Mouse (Mus musculus): ENCODE data around the gene Ccdc167.

Gene Ccdc167

DNA sequence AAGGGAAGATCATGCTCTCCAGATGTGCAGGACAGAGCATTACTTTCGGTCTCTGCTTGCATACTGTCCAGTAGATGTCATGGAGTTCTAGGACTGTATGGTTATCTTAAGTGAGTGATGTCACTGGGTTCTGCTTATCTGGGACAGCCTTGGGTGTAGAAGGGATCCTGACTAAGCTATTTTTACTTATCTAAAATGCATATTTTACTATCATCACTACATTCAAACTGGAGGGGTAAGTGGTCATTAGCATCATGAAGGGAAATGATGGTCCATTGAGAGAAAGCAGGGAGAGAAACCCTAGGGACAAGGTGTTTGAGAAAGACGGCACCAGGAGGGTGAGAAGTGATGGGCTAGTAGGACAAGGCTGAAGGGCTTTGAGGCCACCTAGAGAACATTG lies 58.6 kb downstream of the Ccdc167 start:
- in situ Hi-C loops (cut with MboI; ENCODE audit: unreplicated experiment in 2 of 2) = no loop called here

DNA sequence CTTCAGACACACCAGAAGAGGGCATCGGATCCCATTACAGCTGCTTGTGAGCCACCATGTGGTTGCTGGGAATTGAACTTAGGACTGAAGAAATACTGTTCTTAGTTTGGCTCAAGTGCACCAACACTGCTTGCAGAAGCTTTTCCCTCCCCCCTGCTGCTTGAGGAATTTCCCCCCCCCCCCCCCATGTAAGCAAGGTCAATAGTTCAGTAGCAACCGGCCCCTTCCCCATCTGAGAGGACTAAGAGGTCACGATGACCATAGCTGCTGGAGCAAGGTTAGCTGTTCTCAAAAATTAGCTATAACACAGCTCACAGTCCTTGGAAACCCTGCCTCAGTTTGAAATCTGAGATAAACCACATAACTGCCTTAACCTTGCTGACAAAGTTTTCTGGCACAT lies 74.6 kb downstream of the Ccdc167 start:
- in situ Hi-C loops (cut with MboI; ENCODE audit: unreplicated experiment in 2 of 2) = loop anchor here in 1 of 2 experiments (25.0 kb wide), 1 partner anchor 120 kb away; no protein-coding TSS in a partner anchor

DNA sequence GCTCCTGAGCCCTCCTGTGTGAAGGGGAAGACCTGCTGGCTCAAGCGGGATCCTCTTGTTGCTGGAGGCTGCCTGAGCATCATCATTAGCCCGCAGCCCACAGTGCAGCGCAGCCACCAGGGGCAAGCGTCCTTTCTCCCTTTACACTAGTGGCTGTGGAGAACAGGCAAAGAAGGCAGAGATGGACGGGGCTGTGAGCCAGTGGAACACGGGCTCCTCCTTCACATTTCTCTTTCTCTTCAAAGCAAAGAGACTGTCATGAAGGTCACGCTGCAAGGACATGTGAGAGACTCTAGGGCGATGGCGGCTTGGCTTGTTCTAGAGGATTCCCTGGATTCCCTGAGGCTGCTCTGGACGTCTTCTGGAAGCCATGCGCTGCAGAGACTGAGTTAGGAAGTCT lies 75.9 kb downstream of the Ccdc167 start:
- in situ Hi-C loops (cut with MboI; ENCODE audit: unreplicated experiment in 2 of 2) = loop anchor here in 1 of 2 experiments (25.0 kb wide), 1 partner anchor 121 kb away; no protein-coding TSS in a partner anchor

DNA sequence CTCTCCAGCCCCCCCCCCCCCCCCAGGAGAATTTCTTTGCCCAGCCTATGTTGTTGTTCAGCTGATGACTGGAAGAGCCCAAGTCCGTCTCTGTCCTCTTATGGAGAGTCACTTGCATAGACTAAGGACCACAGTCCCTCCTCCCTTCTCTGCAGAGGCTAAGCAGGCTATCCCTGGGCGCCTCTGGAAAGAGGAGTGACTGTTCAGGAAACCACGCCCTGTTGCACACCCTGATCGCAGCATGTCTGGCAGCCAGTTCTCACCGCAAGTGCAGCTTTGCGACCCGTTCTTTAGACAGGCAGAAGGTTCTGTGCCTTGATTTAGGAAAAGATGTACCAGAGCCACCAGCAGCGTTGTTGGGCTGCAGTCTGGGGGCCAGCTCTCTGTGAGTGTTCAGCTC lies 78.9 kb downstream of the Ccdc167 start:
- in situ Hi-C loops (cut with MboI; ENCODE audit: unreplicated experiment in 2 of 2) = loop anchor here in 1 of 2 experiments (25.0 kb wide), 1 partner anchor 124 kb away; no protein-coding TSS in a partner anchor

DNA sequence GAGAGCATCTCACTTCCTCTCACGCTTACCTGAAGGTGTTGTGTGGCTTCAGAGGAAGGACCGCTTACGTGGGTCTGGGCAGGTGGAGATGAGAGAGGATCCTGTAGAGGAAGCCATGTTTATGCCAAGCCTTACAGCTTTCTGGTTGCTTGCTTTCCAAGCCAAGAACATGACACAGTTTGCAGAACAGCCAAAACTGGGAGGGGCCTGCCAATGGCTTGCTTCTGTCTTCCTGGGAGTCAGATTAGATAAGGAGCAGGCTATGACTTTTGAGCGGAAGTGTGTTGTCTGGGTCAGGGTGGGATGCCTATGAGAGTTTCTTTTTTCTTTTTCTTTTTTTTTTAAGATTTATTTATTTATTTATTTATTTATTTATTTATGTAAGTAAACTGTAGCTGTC lies 79.5 kb downstream of the Ccdc167 start:
- in situ Hi-C loops (cut with MboI; ENCODE audit: unreplicated experiment in 2 of 2) = loop anchor here in 1 of 2 experiments (25.0 kb wide), 1 partner anchor 125 kb away; no protein-coding TSS in a partner anchor
